Mouse (Mus musculus): ENCODE measurements around the gene Scaf11. TPM values are rescaled to one million over a fixed set of nuclear protein-coding genes. Genes with fewer than 3 reads are reported as not detected.

Gene Scaf11
- polyA plus RNA-seq, 1 experiment = 32.1 TPM

DNA sequence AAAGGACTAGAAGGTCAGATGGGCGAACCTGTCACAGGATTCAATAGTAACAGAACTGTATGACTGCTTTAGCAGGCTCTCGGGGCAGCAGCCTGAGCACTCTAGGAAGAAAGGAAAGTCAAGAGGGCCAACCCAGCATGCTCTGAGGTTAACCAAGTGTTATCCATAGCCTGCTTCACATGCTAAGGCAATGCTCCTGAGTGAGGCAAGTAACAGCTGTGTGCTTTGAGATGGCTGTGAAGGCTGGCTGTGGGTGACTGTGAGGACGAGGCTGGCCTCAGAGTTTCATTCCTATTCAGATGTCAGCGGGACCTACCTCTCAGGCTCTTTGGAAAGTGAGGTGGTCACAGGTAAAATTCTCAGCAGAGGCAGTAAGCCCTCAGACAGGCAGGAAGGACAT is 54.4 kb downstream of the Scaf11 start:
- H3K4me3 ChIP-seq (replicated peaks; ENCODE audit: control insufficient read depth, low read depth, low read length) = no peak overlapping the region
- no peak overlapping the region for H3K27ac ChIP-seq (ENCODE audit: control insufficient read depth, insufficient read depth, low read depth, low read length, poor library complexity)
- 89% methylated on average over 4 of the region's 4 CpGs for WGBS
- TF ChIP-seq POLR2A (IDR thresholded peaks at IDR 0.05; ENCODE audit: borderline replicate concordance, control insufficient read depth, low read depth, low read length) (no peak), CTCF (IDR thresholded peaks at IDR 0.05; ENCODE audit: control insufficient read depth, insufficient read depth, low read length) (no peak)
- H3K4me1 ChIP-seq (ENCODE audit: control insufficient read depth, insufficient read depth, low read length) = no peaks in the 10 kb centered on the region

DNA sequence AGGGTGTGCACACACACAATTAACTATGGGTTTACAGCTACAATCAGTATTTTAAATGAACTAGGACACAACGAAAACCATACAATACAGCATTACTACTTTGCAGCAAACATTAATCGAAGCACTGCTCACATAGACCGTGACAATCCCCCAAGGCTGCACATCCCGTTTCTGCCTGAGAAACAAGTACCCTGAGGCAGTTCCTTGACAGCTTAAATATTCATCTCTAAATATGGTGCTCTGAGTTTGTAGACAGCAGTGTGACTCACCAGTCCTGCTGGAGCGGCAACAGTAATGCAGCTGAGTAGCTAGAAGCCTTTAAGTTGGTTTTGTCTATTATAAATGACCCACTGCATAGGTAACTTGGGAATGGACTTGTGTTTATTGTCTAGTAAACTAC is 55.1 kb downstream of the Scaf11 start:
- Histone ChIP-seq H3K4me3 (replicated peaks; ENCODE audit: control insufficient read depth, low read depth, low read length) (no peak overlapping the region), H3K4me1 (ENCODE audit: control insufficient read depth, insufficient read depth, low read length) (no peaks in the 10 kb centered on the region), H3K27ac (ENCODE audit: control insufficient read depth, insufficient read depth, low read depth, low read length, poor library complexity) (no peak overlapping the region)
- WGBS = 90% methylated on average over 5 of the region's 5 CpGs
- TF ChIP-seq CTCF (IDR thresholded peaks at IDR 0.05; ENCODE audit: control insufficient read depth, insufficient read depth, low read length) = no peak
- TF ChIP-seq POLR2A (IDR thresholded peaks at IDR 0.05; ENCODE audit: borderline replicate concordance, control insufficient read depth, low read depth, low read length) = no peak

DNA sequence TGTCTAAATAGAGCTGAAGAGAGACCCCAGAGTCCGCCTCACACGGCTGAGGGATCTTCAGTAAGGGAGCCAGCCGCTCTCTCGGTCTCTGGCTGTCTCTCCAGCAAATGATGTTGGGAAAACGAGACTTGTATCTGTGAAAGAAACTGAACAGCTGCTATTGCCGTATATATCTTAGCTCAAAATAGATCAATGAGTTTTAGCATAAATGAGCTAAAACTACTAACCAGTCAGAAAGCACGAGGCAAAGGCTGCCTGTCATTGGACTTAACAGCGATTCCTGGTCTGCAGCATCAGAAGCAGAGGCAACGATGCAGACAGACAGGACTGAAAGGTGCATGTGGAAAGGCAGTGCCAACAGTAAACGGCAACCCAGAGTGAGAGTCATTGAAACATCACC is 62.3 kb downstream of the Scaf11 start:
- TF ChIP-seq POLR2A (IDR thresholded peaks at IDR 0.05; ENCODE audit: borderline replicate concordance, control insufficient read depth, low read depth, low read length) = no peak
- WGBS = 95% methylated on average over 10 of the region's 10 CpGs
- Histone ChIP-seq H3K4me1 (ENCODE audit: control insufficient read depth, insufficient read depth, low read length) (no peaks in the 10 kb centered on the region), H3K4me3 (replicated peaks; ENCODE audit: control insufficient read depth, low read depth, low read length) (no peak overlapping the region), H3K27ac (ENCODE audit: control insufficient read depth, insufficient read depth, low read depth, low read length, poor library complexity) (no peak overlapping the region)

- TF ChIP-seq CTCF (IDR thresholded peaks at IDR 0.05; ENCODE audit: control insufficient read depth, insufficient read depth, low read length) = no peak
- no peak overlapping the region for H3K4me3 ChIP-seq (replicated peaks; ENCODE audit: control insufficient read depth, low read depth, low read length)
- no peaks in the 10 kb centered on the region for H3K4me1 ChIP-seq (ENCODE audit: control insufficient read depth, insufficient read depth, low read length)
- WGBS = 89% methylated on average over 8 of the region's 8 CpGs
- no peak overlapping the region for H3K27ac ChIP-seq (ENCODE audit: control insufficient read depth, insufficient read depth, low read depth, low read length, poor library complexity)
Observed at GRCm38 (mm10) chr15:96396641-96397344, 63.9 kb downstream of the Scaf11 start.

- H3K4me3 ChIP-seq (replicated peaks; ENCODE audit: control insufficient read depth, low read depth, low read length) = no peak overlapping the region
- H3K27ac ChIP-seq (ENCODE audit: control insufficient read depth, insufficient read depth, low read depth, low read length, poor library complexity) = no peak overlapping the region
- 95% methylated on average over 6 of the region's 6 CpGs for WGBS
- no peak for TF ChIP-seq POLR2A (IDR thresholded peaks at IDR 0.05; ENCODE audit: borderline replicate concordance, control insufficient read depth, low read depth, low read length)
- TF ChIP-seq CTCF (IDR thresholded peaks at IDR 0.05; ENCODE audit: control insufficient read depth, insufficient read depth, low read length) = no peak
- no peaks in the 10 kb centered on the region; the same call in 1 of the 2 replicates for H3K4me1 ChIP-seq (ENCODE audit: control insufficient read depth, insufficient read depth, low read length)
Observed at GRCm38 (mm10) chr15:96395071-96395470, 65.6 kb downstream of the Scaf11 start.

- no peak for TF ChIP-seq CTCF (IDR thresholded peaks at IDR 0.05; ENCODE audit: control insufficient read depth, insufficient read depth, low read length)
- TF ChIP-seq POLR2A (IDR thresholded peaks at IDR 0.05; ENCODE audit: borderline replicate concordance, control insufficient read depth, low read depth, low read length) = no peak
- H3K4me3 ChIP-seq (replicated peaks; ENCODE audit: control insufficient read depth, low read depth, low read length) = no peak overlapping the region
- WGBS = 91% methylated on average over 3 of the region's 3 CpGs
- no peaks in the 10 kb centered on the region; the same call in 1 of the 2 replicates for H3K4me1 ChIP-seq (ENCODE audit: control insufficient read depth, insufficient read depth, low read length)
- H3K27ac ChIP-seq (ENCODE audit: control insufficient read depth, insufficient read depth, low read depth, low read length, poor library complexity) = no peak overlapping the region
Observed at GRCm38 (mm10) chr15:96392878-96393277, 67.8 kb downstream of the Scaf11 start.

- Histone ChIP-seq H3K4me1 (ENCODE audit: control insufficient read depth, insufficient read depth, low read length) (no peaks in the 10 kb centered on the region; the same call in 1 of the 2 replicates), H3K27ac (ENCODE audit: control insufficient read depth, insufficient read depth, low read depth, low read length, poor library complexity) (no peak overlapping the region), H3K4me3 (replicated peaks; ENCODE audit: control insufficient read depth, low read depth, low read length) (no peak overlapping the region)
- no peak for TF ChIP-seq CTCF (IDR thresholded peaks at IDR 0.05; ENCODE audit: control insufficient read depth, insufficient read depth, low read length)
- TF ChIP-seq POLR2A (IDR thresholded peaks at IDR 0.05; ENCODE audit: borderline replicate concordance, control insufficient read depth, low read depth, low read length) = no peak
- 86% methylated on average over 1 of the region's 1 CpGs for WGBS
Observed at GRCm38 (mm10) chr15:96388565-96388964, 72.1 kb downstream of the Scaf11 start.

DNA sequence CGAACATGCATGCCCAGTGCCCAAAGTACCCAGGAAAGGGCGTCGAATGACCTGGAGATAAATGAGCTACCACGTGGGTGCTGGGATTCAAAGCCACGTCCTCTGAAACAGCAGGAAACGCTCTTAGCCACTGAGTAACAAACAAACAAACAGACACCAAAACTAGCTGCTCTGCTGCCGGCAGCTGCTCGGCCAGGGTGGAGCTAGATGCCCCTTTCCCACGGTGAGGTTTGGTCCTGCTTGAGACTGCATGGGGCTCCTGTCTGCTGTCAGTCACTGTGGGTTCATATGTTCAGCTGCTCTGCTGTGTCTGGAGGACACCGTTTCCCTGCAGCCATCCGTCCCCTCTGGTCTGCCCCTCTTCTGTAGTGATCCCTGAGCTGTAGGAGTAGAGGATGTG is 78.4 kb downstream of the Scaf11 start:
- WGBS = 90% methylated on average over 11 of the region's 11 CpGs
- no peak overlapping the region for H3K27ac ChIP-seq (ENCODE audit: control insufficient read depth, insufficient read depth, low read depth, low read length, poor library complexity)
- H3K4me1 ChIP-seq (ENCODE audit: control insufficient read depth, insufficient read depth, low read length) = no peaks in the 10 kb centered on the region
- H3K4me3 ChIP-seq (replicated peaks; ENCODE audit: control insufficient read depth, low read depth, low read length) = no peak overlapping the region
- TF ChIP-seq CTCF (IDR thresholded peaks at IDR 0.05; ENCODE audit: control insufficient read depth, insufficient read depth, low read length) (no peak), POLR2A (IDR thresholded peaks at IDR 0.05; ENCODE audit: borderline replicate concordance, control insufficient read depth, low read depth, low read length) (no peak)

DNA sequence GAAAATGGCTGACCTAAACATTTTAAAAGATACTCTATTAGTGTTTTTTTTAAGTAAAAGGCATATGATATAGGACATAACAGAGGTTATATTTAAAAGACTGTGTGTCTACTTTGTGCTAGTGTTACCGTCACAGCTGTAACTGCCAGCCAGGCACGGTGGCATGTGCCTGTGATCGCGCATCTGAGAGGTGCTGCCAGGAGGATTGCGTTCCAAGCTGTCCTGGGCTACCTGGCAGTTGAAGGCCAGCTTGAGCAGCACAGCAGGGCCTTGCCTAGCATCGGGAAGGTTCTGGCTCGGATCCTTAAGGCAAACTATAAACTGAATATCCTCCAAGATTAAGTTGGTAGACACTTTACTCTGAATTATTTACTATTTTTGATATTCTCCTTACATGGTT is 82.9 kb downstream of the Scaf11 start:
- 87% methylated on average over 7 of the region's 7 CpGs for WGBS
- Histone ChIP-seq H3K27ac (ENCODE audit: control insufficient read depth, insufficient read depth, low read depth, low read length, poor library complexity) (no peak overlapping the region), H3K4me1 (ENCODE audit: control insufficient read depth, insufficient read depth, low read length) (no peaks in the 10 kb centered on the region; the same call in 1 of the 2 replicates), H3K4me3 (replicated peaks; ENCODE audit: control insufficient read depth, low read depth, low read length) (no peak overlapping the region)
- TF ChIP-seq CTCF (IDR thresholded peaks at IDR 0.05; ENCODE audit: control insufficient read depth, insufficient read depth, low read length) (no peak), POLR2A (IDR thresholded peaks at IDR 0.05; ENCODE audit: borderline replicate concordance, control insufficient read depth, low read depth, low read length) (no peak)

Data from bone marrow, adult 2 months (tissue).